In genomic region chr5:107156096-107156495, GRCm38 (mm10) we compare ENCODE assay signal across 19 mouse cellular contexts.
"Had no signal": no experiment of that assay in that cellular context is flagged by ENCODE, and none has a peak within 500 bp of the region (broad histone marks: within the 10 kb centered on the region; RNA-seq: fewer than 3 reads in every experiment).

No protein-coding gene starts in this region.

- H3K4me3 ChIP-seq: midbrain, embryonic 10.5 days; midbrain, embryonic 12.5 days; myocyte; neural tube, embryonic 13.5 days; neural tube, embryonic 15.5 days; stomach, embryonic 15.5 days had no signal

- H3K36me3 ChIP-seq: midbrain, embryonic 10.5 days; midbrain, embryonic 12.5 days; neural tube, embryonic 13.5 days; neural tube, embryonic 15.5 days; stomach, embryonic 15.5 days had no signal

- H3K27me3 ChIP-seq: neural tube, embryonic 13.5 days; neural tube, embryonic 15.5 days; stomach, embryonic 15.5 days had no signal

- H3K9me3 ChIP-seq: midbrain, embryonic 10.5 days; midbrain, embryonic 12.5 days; neural tube, embryonic 13.5 days; neural tube, embryonic 15.5 days; stomach, embryonic 15.5 days had no signal

- H3K27ac ChIP-seq: midbrain, embryonic 10.5 days; midbrain, embryonic 12.5 days; neural tube, embryonic 13.5 days; neural tube, embryonic 15.5 days; stomach, embryonic 15.5 days; stomach, postnatal 0 days had no signal

- DNase-seq: lung, adult 18-20 months; lung, embryonic 14.5 days; lung, postnatal 10 days; lung, postnatal 4 days; midbrain, embryonic 14.5 days; retina, postnatal 1 day; right cerebral cortex, adult 18-20 months; right cerebral cortex, postnatal 25 days; right cerebral cortex, postnatal 4 days; thymus, adult 2 months; thymus, postnatal 14 days; thymus, postnatal 36 days had no signal
